Mouse (Mus musculus): Measurements from ENCODE around the gene Babam2. TPM values are rescaled to one million over a fixed set of nuclear protein-coding genes. Genes with fewer than 3 reads are reported as not detected.

The Babam2 gene
- total RNA-seq, 2 experiments from 2014 or later = 22.8 to 23.8 TPM

- DNase-seq = no peak
Measured at GRCm38 (mm10) chr5:31713841-31714264, 16.4 kb downstream of the Babam2 start.

- no peak for DNase-seq
Measured at GRCm38 (mm10) chr5:31715486-31716150, 18.1 kb downstream of the Babam2 start.

DNA sequence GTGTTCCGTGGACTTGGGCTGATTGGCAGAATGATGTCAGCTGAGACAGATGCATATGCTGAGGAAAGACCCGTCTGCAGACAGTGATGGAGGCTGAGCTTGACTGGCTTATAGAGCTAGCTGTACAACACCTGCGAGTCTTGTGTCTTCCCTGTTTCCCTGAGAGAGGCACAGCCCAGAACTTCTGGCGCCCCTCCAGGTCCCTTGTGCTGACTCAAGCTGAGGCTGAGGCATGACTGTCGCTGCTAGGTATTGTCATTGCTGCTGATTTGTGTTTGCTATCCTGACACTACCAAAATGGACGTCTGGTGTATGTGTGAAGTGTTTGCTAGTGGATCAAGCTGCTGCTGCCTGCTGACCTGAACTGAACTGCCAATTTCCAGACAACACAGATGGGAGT is 27.0 kb downstream of the Babam2 start:
- no peak for DNase-seq

DNA sequence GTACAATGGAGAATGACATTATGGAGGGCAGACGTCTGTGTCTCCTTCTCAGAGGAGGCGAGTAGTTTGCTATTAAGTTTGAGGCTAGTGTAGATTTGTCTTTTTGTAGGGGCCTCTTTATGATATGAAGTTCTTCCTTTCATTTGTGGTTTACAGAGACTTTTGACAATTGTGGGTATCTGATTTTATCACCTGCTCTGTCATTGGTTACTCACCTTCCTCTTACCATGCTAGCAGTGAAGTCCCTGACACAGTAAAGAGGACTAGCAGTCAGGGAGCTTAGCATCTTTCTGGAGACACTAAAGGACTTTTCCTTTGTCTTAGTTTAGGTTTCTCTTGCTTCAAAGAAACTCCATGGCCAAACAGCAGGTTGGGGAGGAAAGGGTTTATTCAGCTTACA is 28.4 kb downstream of the Babam2 start:
- DNase-seq = no peak

- DNase-seq = no peak
Measured at GRCm38 (mm10) chr5:31727456-31727855, 30.0 kb downstream of the Babam2 start.

- no peak for DNase-seq
Measured at GRCm38 (mm10) chr5:31732644-31733338, 35.3 kb downstream of the Babam2 start.

DNA sequence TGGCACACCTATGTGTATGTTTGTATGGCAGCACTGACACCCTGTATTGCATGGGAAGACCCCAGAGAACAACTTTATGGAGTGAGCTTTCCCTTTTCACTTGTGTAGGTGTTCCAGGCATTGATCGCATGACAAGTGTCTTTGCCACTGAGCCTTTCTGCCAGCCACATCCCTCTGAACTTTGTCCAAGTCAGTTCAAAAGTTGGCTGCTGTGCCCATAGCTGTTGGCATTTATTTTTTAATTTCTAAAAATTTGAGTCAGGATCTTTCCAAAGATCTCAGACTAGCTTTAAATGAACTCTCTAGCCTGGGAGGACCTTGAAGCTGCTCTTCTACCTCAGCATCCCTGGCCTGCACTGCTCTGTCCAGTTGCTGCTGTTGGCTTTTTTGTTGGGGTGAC is 44.4 kb downstream of the Babam2 start:
- no peak for DNase-seq

DNA sequence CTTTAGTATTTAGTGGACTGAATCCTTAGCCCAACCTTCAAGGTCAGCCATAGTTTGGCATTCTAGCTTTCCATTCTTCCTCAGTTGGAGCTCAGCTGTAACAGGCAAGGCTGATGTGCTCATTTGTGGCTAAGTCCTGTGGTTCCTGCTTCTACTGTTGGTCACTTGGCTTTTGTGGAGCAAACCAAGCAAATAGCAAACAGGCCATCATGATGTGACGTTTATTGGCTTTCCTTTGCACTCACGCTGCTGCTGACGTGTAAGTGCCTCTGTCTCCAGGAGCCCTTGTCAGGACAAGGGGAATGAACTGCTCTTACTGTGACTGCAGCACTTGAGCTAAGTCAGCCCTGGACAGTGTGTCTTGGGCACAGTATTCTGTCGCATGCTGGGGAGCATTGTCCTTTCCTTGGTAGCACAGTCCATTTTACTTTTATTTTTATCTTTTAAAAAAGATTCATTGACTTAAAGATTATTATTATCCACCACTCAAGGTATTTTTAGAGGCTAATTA is 45.1 kb downstream of the Babam2 start:
- no peak for DNase-seq

DNA sequence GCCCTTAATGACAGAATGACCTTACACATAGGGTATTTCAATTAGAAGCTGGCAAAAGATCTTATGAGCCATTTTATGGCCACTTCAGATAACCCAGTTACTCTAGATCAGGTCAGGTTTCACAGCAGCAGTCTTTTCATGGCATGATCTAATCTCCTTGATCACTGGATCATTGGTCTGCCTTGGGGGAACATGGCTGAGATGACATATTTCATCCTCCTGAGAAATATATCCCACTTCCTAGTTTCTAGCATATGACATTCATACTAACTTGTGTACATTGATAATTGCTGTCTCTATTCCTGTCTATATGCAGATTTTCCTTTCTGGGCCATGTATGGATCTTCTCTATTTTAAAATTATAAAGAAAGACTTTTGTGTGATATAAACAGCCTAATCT is 51.9 kb downstream of the Babam2 start:
- DNase-seq = no peak

GRCm38 (mm10) chr5:31750231-31750925 is 52.9 kb downstream of the Babam2 start:
- DNase-seq = no peak

DNA sequence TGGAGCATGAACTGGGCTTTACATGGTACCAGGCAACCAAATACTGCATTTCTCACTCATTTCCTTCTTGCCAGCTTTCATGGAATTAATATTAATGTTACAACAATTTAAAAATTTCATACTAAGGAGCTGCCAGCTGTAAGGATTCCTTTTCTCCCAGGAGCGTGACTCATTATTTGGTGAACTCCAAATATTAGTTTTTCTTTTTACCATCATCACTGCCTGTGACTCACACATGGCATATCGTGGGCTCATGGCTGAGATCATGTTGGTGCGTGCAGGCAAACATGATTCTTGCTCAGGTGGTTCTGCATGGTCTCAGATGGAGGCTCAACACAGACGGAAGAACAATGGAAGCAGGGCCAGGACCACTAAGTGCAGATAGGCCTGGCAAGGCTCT is 53.5 kb downstream of the Babam2 start:
- no peak for DNase-seq

DNA sequence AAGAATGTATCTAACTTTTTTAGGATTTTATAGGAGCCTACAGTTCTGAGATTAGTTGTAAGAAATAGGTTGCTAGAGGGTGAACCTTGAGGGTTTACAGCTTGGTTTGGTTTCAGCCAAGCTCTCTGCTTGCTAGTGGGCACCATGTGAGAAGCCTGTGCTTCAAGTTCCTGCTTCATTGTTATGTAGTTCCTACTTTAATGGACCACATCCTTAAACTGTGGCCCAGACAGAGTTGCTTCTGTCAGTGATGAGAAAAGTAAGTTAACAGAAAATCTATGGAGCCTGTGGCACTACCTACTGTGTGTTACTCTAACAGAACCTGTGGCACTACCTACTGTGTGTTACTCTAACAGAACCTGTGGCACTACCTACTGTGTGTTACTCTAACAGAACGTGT is 57.1 kb downstream of the Babam2 start:
- DNase-seq = no peak

DNA sequence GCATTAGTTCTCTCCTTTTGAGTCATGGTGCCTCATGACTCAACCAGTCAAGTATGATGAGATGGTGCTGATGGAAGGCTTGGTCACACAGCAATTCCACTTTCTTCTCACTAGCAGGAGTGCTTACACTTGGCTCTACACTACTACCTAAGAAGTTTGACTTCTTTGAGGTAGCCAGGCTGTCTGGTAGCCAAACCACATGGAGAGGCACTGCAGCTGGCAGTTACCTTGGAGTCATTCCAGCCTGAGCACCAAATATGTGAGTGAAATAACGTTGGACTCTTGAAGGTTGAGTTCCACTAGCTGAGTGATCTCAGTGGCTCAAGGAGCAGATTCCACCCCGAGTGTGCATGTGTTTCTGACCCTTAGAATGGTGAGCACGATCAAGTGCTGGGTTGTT is 57.8 kb downstream of the Babam2 start:
- DNase-seq = no peak

DNA sequence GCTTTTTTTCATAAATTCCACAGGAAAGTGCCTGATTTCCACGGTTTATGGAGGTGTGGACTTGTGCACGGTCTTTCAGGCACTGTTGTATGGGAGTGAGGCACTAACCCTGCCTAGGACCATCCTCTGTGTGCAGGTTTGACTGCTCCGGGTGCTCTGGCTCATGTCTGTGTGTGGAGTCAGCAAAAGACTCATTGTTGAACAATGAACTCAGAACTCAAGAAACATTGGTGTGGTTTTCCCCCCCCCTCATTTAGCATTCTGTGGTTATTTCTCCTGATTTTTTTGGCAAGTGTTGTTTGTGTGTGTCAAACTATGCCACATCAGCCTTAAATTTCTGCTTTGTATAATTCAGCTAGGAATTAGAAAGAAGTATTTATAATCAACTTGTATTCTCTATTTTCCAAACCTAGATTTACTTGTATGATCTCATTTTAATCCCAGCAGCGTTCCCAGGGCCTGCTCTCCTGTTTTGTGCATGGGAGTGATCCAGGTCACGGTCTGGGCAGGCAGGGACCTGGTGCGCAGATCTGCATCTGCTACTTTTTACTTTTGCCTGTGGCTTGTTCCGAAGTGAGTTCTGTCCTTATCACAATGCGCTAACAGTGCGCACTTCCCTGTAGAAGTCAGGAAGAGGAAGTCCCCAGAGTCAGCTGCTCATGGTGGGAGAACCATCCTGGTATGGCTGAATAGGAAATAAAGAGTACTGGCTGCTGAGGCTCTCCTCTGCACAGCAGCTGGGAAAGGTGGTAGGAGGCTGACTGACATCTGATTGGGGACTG is 61.0 kb downstream of the Babam2 start:
- no peak for DNase-seq

- DNase-seq = no peak
Measured at GRCm38 (mm10) chr5:31761836-31762235, 64.4 kb downstream of the Babam2 start.

DNA sequence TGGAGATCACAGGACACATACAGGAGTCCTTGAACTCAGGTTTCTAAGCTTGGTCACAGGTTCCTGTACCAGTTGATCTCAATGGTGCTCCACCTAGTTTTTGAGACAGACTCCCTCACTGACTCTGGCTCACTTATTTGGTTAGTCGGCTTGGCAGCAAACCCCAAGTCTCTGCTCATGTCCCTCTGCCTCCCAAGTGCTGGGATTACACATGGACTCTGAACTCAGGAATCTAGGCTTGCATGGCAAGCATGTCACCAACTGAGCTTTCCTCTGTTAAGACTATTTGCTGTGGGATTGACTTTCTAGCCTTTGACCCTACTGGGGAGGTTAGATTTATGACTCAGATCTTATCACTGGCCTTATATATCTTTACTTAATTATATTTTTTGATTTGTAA is 65.3 kb downstream of the Babam2 start:
- DNase-seq = no peak

DNA sequence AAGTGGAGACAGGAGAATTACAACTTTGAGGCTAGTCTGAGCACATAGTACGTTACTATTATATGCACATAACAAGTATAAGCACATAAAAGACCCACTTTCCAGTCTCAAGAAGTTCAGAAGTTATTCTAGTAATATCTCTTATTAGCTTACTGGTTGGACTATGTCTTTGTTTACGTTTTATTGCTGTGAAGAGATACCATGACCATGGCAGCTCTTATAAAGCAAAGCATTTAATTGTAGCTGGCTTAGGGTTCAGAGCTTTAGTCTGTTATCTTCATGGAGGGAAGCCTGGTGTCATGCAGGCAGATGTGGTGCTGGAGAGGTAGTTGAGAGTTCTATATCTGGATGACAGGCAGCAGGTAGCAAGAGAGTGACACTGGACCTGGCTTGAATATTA is 68.3 kb downstream of the Babam2 start:
- no peak for DNase-seq

DNA sequence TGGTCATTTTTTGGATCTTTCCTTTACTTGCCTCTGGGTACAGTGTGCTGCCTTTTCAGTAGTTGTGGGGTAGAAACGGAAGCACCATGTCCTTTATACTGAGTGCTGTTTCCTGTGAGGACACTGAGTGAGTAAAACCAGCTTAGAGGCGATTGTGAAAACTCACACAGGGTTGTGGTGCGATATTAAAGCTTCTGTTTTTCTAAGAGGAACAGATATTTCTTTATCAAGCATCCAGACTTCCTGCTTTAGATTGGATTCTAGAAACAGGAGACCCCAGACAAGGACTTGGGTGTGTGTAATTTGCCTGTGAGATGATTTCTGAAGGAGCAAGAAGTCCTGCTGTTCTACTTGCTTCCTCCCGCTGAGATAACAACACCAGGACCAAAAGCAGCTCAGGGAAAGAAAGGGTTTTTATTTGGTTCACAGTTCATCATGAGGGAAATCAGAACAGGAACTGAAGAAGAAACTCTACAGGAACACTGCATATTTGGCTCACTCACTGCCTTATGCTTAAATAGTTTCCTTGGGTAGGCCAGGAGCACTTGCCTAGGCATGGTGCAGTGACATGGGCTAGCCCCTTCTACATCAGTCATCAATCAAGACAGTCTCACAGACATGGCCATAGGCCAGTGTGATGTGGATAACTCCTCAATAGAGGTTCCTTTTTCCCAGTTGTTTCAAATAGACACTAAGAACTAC is 69.5 kb downstream of the Babam2 start:
- no peak for DNase-seq

DNA sequence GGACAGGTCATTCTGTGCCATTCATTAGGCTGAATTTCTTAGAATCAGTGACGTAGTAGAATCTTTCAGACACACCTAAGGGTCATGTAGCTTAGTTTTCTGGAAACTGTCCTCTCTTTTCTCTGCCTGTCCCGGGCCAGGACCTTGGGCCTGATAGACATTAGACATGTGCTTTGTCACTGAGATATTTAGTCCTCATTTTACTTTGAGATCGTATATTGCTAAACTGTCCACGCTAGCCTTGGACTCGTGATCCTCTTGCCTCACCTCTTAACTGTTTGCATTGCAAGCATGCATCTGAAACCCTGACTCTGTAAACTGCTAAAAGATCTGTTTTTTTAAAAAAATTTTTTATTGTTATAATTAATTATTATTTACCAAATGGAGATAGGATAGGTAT is 74.0 kb downstream of the Babam2 start:
- no peak for DNase-seq

GRCm38 (mm10) chr5:31771921-31772320 is 74.4 kb downstream of the Babam2 start:
- no peak for DNase-seq

GRCm38 (mm10) chr5:31774976-31775375 is 77.5 kb downstream of the Babam2 start:
- no peak for DNase-seq

DNA sequence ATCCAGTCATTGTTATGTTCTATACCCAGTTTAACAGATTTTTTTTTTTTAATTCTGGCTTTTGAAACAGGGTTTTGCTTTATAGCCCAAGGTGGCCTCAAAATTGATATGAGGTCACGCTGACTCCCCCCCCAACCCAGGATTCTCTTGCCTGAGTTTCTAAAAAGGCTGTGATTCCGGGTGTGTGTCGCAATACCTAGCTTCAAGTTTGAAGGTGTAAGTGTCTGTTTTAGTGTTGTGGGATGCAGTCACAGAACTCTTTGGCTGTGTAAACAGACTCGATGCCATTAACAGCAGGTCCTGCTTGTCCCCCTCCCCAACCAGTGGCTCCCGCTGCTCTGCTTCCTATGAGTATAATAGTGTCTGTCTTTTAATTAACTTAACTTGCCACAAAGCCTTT is 84.1 kb downstream of the Babam2 start:
- DNase-seq = no peak
